Mouse (Mus musculus) liver, embryonic 12.5 days (tissue): ENCODE data around the gene Gm2a. TPM values are rescaled to one million over a fixed set of nuclear protein-coding genes. Genes with fewer than 3 reads are reported as not detected.
A peak's percentile ranks its signal among the peaks of the same experiment; 100 is the strongest.

ENCODE experiments used
- ATAC-seq: fragments of 200-750 bp; cut with Nextera tagmentation; 2 replicates; pipeline ENCODE4 v1.8.0; 2017; ENCODE audit warnings: moderate number of reproducible peaks, mild to moderate bottlenecking, moderate library complexity
- H3K27ac ChIP-seq: fragments of 300-500 bp; sonication (generic); 2 replicates; pipeline ENCODE4 v1.5.1; 2016; ENCODE audit warnings: mild to moderate bottlenecking
- H3K27me3 ChIP-seq: fragments of 300-500 bp; sonication (generic); replicated peaks from 2 replicates; pipeline ENCODE4 v1.6.1; 2016; ENCODE audit warnings: mild to moderate bottlenecking, moderate library complexity
- H3K36me3 ChIP-seq: fragments of 300-500 bp; sonication (generic); 2 replicates; pipeline ENCODE4 v1.6.1; 2016; ENCODE audit warnings: mild to moderate bottlenecking, moderate library complexity
- H3K4me1 ChIP-seq: fragments of 300-500 bp; sonication (generic); 2 replicates; pipeline ENCODE4 v1.6.1; 2016
- H3K4me2 ChIP-seq: fragments of 300-500 bp; sonication (generic); 2 replicates; pipeline ENCODE4 v1.6.1; 2016; ENCODE audit warnings: mild to moderate bottlenecking, moderate library complexity
- H3K4me3 ChIP-seq: fragments of 300-500 bp; sonication (generic); 2 replicates; pipeline ENCODE4 v1.5.1; 2016; ENCODE audit warnings: mild to moderate bottlenecking, moderate library complexity
- H3K9ac ChIP-seq: fragments of 300-500 bp; sonication (generic); 2 replicates; pipeline ENCODE4 v1.6.1; 2016; ENCODE audit warnings: mild to moderate bottlenecking, moderate library complexity
- H3K9me3 ChIP-seq: fragments of 300-500 bp; sonication (generic); replicated peaks from 2 replicates; pipeline ENCODE4 v1.6.1; 2016; ENCODE audit warnings: mild to moderate bottlenecking, moderate library complexity
- WGBS: fragments of 180-500 bp; shearing (Covaris S2); methylation state at CpG from one replicate; pipeline ENCODE4 v1.1.7; 2016; ENCODE audit not compliant: insufficient replicate concordance; 5-methylcytosine and 5-hydroxymethylcytosine counted together
- polyA plus RNA-seq: library from polyadenylated mRNA; unstranded; fragments of >200 nt; fragmentation: Nextera tagmentation; extraction: Ambion mirVana; gene quantifications from 2 replicates; pipeline ENCODE4 v1.2.1, GENCODE M21; 2016

Gene Gm2a
- polyA plus RNA-seq = 10.7 and 11.4 TPM in 2 replicates

GRCm38 (mm10) chr11:55097463-55098188 is at the start of gene Gm2a:
Gene Gm2a (plus strand): TSS chr11:55098115.
- 1% methylated on average over 45 of the region's 45 CpGs for WGBS
- H3K4me1 ChIP-seq = peaks cover 23% of the 10 kb centered on the region
- peaks cover 7% of the 10 kb centered on the region; the same call in 1 of the 2 replicates for H3K27me3 ChIP-seq
- peak within 1 kb of the TSS; percentile 62 for H3K27ac ChIP-seq
- no peaks in the 10 kb centered on the region for H3K9me3 ChIP-seq
- no peaks in the 10 kb centered on the region for H3K36me3 ChIP-seq
- H3K4me3 ChIP-seq = peak within 1 kb of the TSS; percentile 55
- ATAC-seq = peak; percentile 93
- peak within 1 kb of the TSS; percentile 42 for H3K9ac ChIP-seq
- H3K4me2 ChIP-seq = peak within 1 kb of the TSS; percentile 81

- whole genome bisulfite sequencing = 61% methylated on average over 7 of the region's 7 CpGs
These were observed 46.9 kb upstream of the Gm2a start for GRCm38 (mm10) chr11:55050837-55051510.

GRCm38 (mm10) chr11:55057511-55057910 is 40.4 kb upstream of the Gm2a start:
- H3K27ac ChIP-seq = no peak overlapping the region
- ATAC-seq = no peak
- WGBS = 57% methylated on average over 3 of the region's 3 CpGs

More at GRCm38 (mm10) chr11:55050837-55051510, 46.9 kb upstream of the Gm2a start:
- no peaks in the 10 kb centered on the region for H3K4me1 ChIP-seq
- no peak for ATAC-seq
- H3K27ac ChIP-seq = no peak overlapping the region
- H3K4me2 ChIP-seq = no peak overlapping the region
- H3K9me3 ChIP-seq = no peaks in the 10 kb centered on the region
- no peaks in the 10 kb centered on the region for H3K27me3 ChIP-seq
- no peak overlapping the region for H3K4me3 ChIP-seq
- H3K9ac ChIP-seq = no peak overlapping the region
- H3K36me3 ChIP-seq = no peaks in the 10 kb centered on the region

GRCm38 (mm10) chr11:55060802-55061201 is 37.1 kb upstream of the Gm2a start:
- Histone ChIP-seq H3K4me1 (0 out of 2 replicates have a peak, but pooled peaks cover 5% of the 10 kb centered on the region), H3K9ac (no peak overlapping the region), H3K27me3 (no peaks in the 10 kb centered on the region), H3K27ac (no peak overlapping the region), H3K36me3 (no peaks in the 10 kb centered on the region), H3K4me3 (no peak overlapping the region), H3K4me2 (no peak overlapping the region), H3K9me3 (no peaks in the 10 kb centered on the region)
- no peak for ATAC-seq
- 62% methylated on average over 5 of the region's 5 CpGs for WGBS

More at GRCm38 (mm10) chr11:55057511-55057910, 40.4 kb upstream of the Gm2a start:
- Histone ChIP-seq H3K4me3 (no peak overlapping the region), H3K4me1 (no peaks in the 10 kb centered on the region), H3K9ac (no peak overlapping the region), H3K36me3 (no peaks in the 10 kb centered on the region), H3K4me2 (no peak overlapping the region), H3K27me3 (no peaks in the 10 kb centered on the region), H3K9me3 (no peaks in the 10 kb centered on the region)

GRCm38 (mm10) chr11:55062856-55063255 is 35.1 kb upstream of the Gm2a start:
- no peak overlapping the region for H3K4me2 ChIP-seq
- H3K9ac ChIP-seq = no peak overlapping the region
- no peak overlapping the region for H3K27ac ChIP-seq
- H3K27me3 ChIP-seq = no peaks in the 10 kb centered on the region
- H3K4me3 ChIP-seq = no peak overlapping the region
- H3K4me1 ChIP-seq = 0 out of 2 replicates have a peak, but pooled peaks cover 5% of the 10 kb centered on the region
- ATAC-seq = no peak
- H3K9me3 ChIP-seq = no peaks in the 10 kb centered on the region
- 47% methylated on average over 5 of the region's 5 CpGs for WGBS
- no peaks in the 10 kb centered on the region for H3K36me3 ChIP-seq

- no peaks in the 10 kb centered on the region for H3K27me3 ChIP-seq
- no peak overlapping the region for H3K4me3 ChIP-seq
- H3K4me1 ChIP-seq = 0 out of 2 replicates have a peak, but pooled peaks cover 5% of the 10 kb centered on the region
- no peak overlapping the region for H3K9ac ChIP-seq
- H3K9me3 ChIP-seq = no peaks in the 10 kb centered on the region
- H3K4me2 ChIP-seq = no peak overlapping the region
- WGBS = 60% methylated on average over 4 of the region's 4 CpGs
- no peak overlapping the region for H3K27ac ChIP-seq
- no peak for ATAC-seq
- no peaks in the 10 kb centered on the region for H3K36me3 ChIP-seq
These were observed 31.0 kb upstream of the Gm2a start for GRCm38 (mm10) chr11:55066921-55067320.

- H3K9me3 ChIP-seq = no peaks in the 10 kb centered on the region
- no peaks in the 10 kb centered on the region for H3K4me1 ChIP-seq
- H3K4me2 ChIP-seq = no peak overlapping the region
- WGBS = 49% methylated on average over 2 of the region's 2 CpGs
- H3K4me3 ChIP-seq = no peak overlapping the region
- no peak overlapping the region for H3K27ac ChIP-seq
- no peak overlapping the region for H3K9ac ChIP-seq
- ATAC-seq = no peak
- H3K27me3 ChIP-seq = no peaks in the 10 kb centered on the region
- H3K36me3 ChIP-seq = no peaks in the 10 kb centered on the region
These were observed 28.9 kb upstream of the Gm2a start for GRCm38 (mm10) chr11:55069023-55069422.

- ATAC-seq = no peak
- Histone ChIP-seq H3K4me2 (no peak overlapping the region), H3K4me3 (no peak overlapping the region), H3K9me3 (no peaks in the 10 kb centered on the region), H3K4me1 (peaks cover 2% of the 10 kb centered on the region; the same call in 1 of the 2 replicates), H3K27ac (no peak overlapping the region), H3K27me3 (no peaks in the 10 kb centered on the region), H3K36me3 (no peaks in the 10 kb centered on the region), H3K9ac (no peak overlapping the region)
- WGBS = 77% methylated on average over 5 of the region's 5 CpGs
These were observed 26.6 kb upstream of the Gm2a start for GRCm38 (mm10) chr11:55071344-55071743.

GRCm38 (mm10) chr11:55072467-55072866 is 25.4 kb upstream of the Gm2a start:
- H3K9ac ChIP-seq = no peak overlapping the region
- ATAC-seq = no peak
- no peaks in the 10 kb centered on the region for H3K27me3 ChIP-seq
- H3K36me3 ChIP-seq = no peaks in the 10 kb centered on the region
- no peak overlapping the region for H3K27ac ChIP-seq
- H3K4me3 ChIP-seq = no peak overlapping the region
- WGBS = 69% methylated on average over 8 of the region's 8 CpGs
- peaks cover 13% of the 10 kb centered on the region for H3K4me1 ChIP-seq
- H3K9me3 ChIP-seq = no peaks in the 10 kb centered on the region
- no peak overlapping the region for H3K4me2 ChIP-seq

- peaks cover 20% of the 10 kb centered on the region for H3K4me1 ChIP-seq
- peaks cover 5% of the 10 kb centered on the region; the same call in 1 of the 2 replicates for H3K27me3 ChIP-seq
- H3K9ac ChIP-seq = no peak overlapping the region
- no peak overlapping the region for H3K4me2 ChIP-seq
- no peak for ATAC-seq
- no peak overlapping the region for H3K27ac ChIP-seq
- WGBS = 74% methylated on average over 10 of the region's 10 CpGs
- H3K9me3 ChIP-seq = no peaks in the 10 kb centered on the region
- no peak overlapping the region for H3K4me3 ChIP-seq
- no peaks in the 10 kb centered on the region for H3K36me3 ChIP-seq
These were observed 24.7 kb upstream of the Gm2a start for GRCm38 (mm10) chr11:55073191-55073590.

GRCm38 (mm10) chr11:55075602-55076001 is 22.3 kb upstream of the Gm2a start:
- peaks cover 8% of the 10 kb centered on the region; the same call in 1 of the 2 replicates for H3K27me3 ChIP-seq
- H3K36me3 ChIP-seq = no peaks in the 10 kb centered on the region
- H3K4me1 ChIP-seq = peaks cover 23% of the 10 kb centered on the region
- H3K4me3 ChIP-seq = no peak overlapping the region
- no peak overlapping the region for H3K9ac ChIP-seq
- H3K27ac ChIP-seq = no peak overlapping the region
- 73% methylated on average over 2 of the region's 2 CpGs for WGBS
- H3K4me2 ChIP-seq = no peak overlapping the region
- ATAC-seq = no peak
- H3K9me3 ChIP-seq = no peaks in the 10 kb centered on the region

GRCm38 (mm10) chr11:55076234-55076633 is 21.7 kb upstream of the Gm2a start:
- no peak overlapping the region for H3K4me2 ChIP-seq
- H3K27ac ChIP-seq = no peak overlapping the region
- no peak for ATAC-seq
- no peaks in the 10 kb centered on the region for H3K36me3 ChIP-seq
- H3K9ac ChIP-seq = no peak overlapping the region
- H3K9me3 ChIP-seq = no peaks in the 10 kb centered on the region
- WGBS = 79% methylated on average over 5 of the region's 5 CpGs
- peaks cover 8% of the 10 kb centered on the region; the same call in 1 of the 2 replicates for H3K27me3 ChIP-seq
- H3K4me1 ChIP-seq = peaks cover 23% of the 10 kb centered on the region
- H3K4me3 ChIP-seq = no peak overlapping the region
